Mouse (Mus musculus): Measurements from ENCODE around the gene Enpp1.

GRCm38 (mm10) chr10:24727478-24727877 is 15.5 kb upstream of the Enpp1 start:
- TF ChIP-seq POLR2A (IDR thresholded peaks at IDR 0.05; ENCODE audit: control insufficient read depth, extremely low read depth, insufficient read depth, low read length, poor library complexity) (no peak), CTCF (IDR thresholded peaks at IDR 0.05; ENCODE audit: borderline replicate concordance, control insufficient read depth, extremely low read depth, insufficient read depth, low read length, poor library complexity) (no peak)
